Mouse (Mus musculus): Measurements from ENCODE around the gene Nr2f2.

DNA sequence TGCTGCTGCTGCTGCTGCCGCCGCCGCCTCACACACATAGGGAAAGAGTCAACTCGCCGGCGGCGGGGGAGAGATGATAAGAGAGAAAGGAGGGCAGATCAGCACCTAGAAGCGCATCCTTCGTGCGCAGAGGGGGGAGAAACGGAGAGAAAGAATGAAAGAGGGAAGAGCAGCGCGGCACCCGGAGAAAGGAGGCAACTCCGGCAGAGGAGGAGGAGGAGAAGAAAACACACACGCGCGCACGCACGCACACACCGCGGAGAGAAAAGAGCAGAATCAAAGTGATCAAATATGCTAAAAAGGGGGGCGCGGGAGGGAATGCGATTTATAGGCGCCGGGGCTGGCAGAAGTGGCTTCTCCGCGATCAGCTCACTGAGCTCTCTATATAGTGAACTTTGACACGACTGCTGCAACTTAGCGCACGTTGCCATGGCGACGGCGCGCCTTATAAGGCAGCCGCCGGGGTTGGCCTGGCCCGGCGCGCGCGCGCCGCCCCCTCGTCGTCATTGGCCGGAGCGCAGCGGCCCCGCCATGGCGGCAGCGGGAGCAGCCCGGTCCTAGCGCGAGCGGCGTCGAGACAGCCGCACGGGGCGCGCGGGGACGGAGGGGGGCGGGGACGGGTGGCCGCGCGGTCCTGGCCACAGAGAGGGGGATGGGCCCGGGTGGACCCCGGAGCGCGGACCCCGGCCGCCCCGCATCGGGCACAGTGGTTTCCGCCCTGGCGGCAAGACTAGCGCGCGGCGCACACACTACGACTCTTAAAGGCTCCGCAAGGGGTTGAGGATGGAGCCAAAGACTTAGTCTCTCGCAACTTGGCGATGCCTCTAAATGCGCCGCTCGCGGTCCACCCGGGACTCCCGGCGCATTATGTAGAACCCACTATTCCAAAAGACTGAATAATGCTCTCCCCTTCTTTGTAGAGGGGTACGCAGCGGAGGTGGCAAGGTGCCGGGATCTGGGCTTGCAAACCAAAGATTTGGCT, 4.9 kb downstream of the Nr2f2 start:
- TF ChIP-seq CTCF (IDR thresholded peaks at IDR 0.05; ENCODE audit: low read depth, low read length), result no peak
- TF ChIP-seq EP300 (IDR thresholded peaks at IDR 0.05; ENCODE audit: insufficient read depth, low read depth, low read length), result no peak
